Mouse (Mus musculus): Measurements from ENCODE around the gene Slu7. TPM values are rescaled to one million over a fixed set of nuclear protein-coding genes. Genes with fewer than 3 reads are reported as not detected.

The Slu7 gene
- polyA plus RNA-seq, 1 experiment: 7.3 TPM

GRCm38 (mm10) chr11:43395073-43395948 is 38.2 kb upstream of the Slu7 start:
- Histone ChIP-seq H3K4me3 (replicated peaks) (no peak overlapping the region), H3K27me3 (replicated peaks) (no peaks in the 10 kb centered on the region), H3K36me3 (replicated peaks; ENCODE audit: low read length) (no peaks in the 10 kb centered on the region), H3K4me1 (peaks cover 19% of the 10 kb centered on the region), H3K9me3 (no peaks in the 10 kb centered on the region)
- no peak for TF ChIP-seq FLI1 (IDR thresholded peaks at IDR 0.05; ENCODE audit: low read length)
- no peak for TF ChIP-seq GATA1 (IDR thresholded peaks at IDR 0.05; ENCODE audit: borderline replicate concordance, low read length)

- peaks cover 19% of the 10 kb centered on the region for H3K4me1 ChIP-seq
- no peak for TF ChIP-seq FLI1 (IDR thresholded peaks at IDR 0.05; ENCODE audit: low read length)
- no peak for TF ChIP-seq GATA1 (IDR thresholded peaks at IDR 0.05; ENCODE audit: borderline replicate concordance, low read length)
- H3K4me3 ChIP-seq (replicated peaks): no peak overlapping the region
- H3K9me3 ChIP-seq: no peaks in the 10 kb centered on the region
- H3K27me3 ChIP-seq (replicated peaks): no peaks in the 10 kb centered on the region
- no peaks in the 10 kb centered on the region for H3K36me3 ChIP-seq (replicated peaks; ENCODE audit: low read length)
These were observed 37.3 kb upstream of the Slu7 start for GRCm38 (mm10) chr11:43396246-43396645.

GRCm38 (mm10) chr11:43396672-43397071 is 36.9 kb upstream of the Slu7 start:
- H3K4me1 ChIP-seq: peaks cover 19% of the 10 kb centered on the region
- TF ChIP-seq GATA1 (IDR thresholded peaks at IDR 0.05; ENCODE audit: borderline replicate concordance, low read length) (no peak), FLI1 (IDR thresholded peaks at IDR 0.05; ENCODE audit: low read length) (no peak)
- no peaks in the 10 kb centered on the region for H3K36me3 ChIP-seq (replicated peaks; ENCODE audit: low read length)
- no peaks in the 10 kb centered on the region for H3K9me3 ChIP-seq
- H3K4me3 ChIP-seq (replicated peaks): no peak overlapping the region
- no peaks in the 10 kb centered on the region for H3K27me3 ChIP-seq (replicated peaks)

GRCm38 (mm10) chr11:43399297-43399696 is 34.2 kb upstream of the Slu7 start:
- Histone ChIP-seq H3K9me3 (no peaks in the 10 kb centered on the region), H3K4me1 (peaks cover 28% of the 10 kb centered on the region), H3K4me3 (replicated peaks) (no peak overlapping the region), H3K36me3 (replicated peaks; ENCODE audit: low read length) (no peaks in the 10 kb centered on the region), H3K27me3 (replicated peaks) (no peaks in the 10 kb centered on the region)
- TF ChIP-seq GATA1 (IDR thresholded peaks at IDR 0.05; ENCODE audit: borderline replicate concordance, low read length) (no peak), FLI1 (IDR thresholded peaks at IDR 0.05; ENCODE audit: low read length) (no peak)

DNA sequence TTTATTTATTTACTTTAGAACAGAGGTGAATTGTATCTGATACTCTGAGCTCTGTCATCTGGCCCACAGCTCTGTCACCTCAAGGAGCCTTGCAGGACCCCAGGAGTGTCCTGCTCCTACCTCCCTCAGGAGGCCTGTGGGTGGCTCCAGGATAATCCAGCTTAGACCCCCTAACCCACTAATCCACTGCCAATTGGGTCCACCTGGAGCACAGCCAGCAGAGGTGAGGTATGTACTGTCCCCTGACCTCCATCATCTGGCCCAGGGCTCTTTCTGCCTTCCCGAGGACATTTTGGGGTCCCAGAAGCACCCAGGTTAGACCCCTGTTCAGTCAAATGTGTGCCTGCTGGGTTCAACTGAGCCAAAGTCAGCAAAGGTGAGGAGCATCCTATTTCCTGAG is 33.4 kb upstream of the Slu7 start:
- peaks cover 4% of the 10 kb centered on the region for H3K9me3 ChIP-seq
- TF ChIP-seq FLI1 (IDR thresholded peaks at IDR 0.05; ENCODE audit: low read length) (no peak), GATA1 (IDR thresholded peaks at IDR 0.05; ENCODE audit: borderline replicate concordance, low read length) (no peak)
- no peaks in the 10 kb centered on the region for H3K27me3 ChIP-seq (replicated peaks)
- no peak overlapping the region for H3K4me3 ChIP-seq (replicated peaks)
- H3K36me3 ChIP-seq (replicated peaks; ENCODE audit: low read length): no peaks in the 10 kb centered on the region
- H3K4me1 ChIP-seq: peaks cover 29% of the 10 kb centered on the region

- TF ChIP-seq FLI1 (IDR thresholded peaks at IDR 0.05; ENCODE audit: low read length) (no peak), GATA1 (IDR thresholded peaks at IDR 0.05; ENCODE audit: borderline replicate concordance, low read length) (no peak)
- Histone ChIP-seq H3K4me1 (peaks cover 13% of the 10 kb centered on the region), H3K27me3 (replicated peaks) (no peaks in the 10 kb centered on the region), H3K9me3 (peaks cover 4% of the 10 kb centered on the region), H3K4me3 (replicated peaks) (no peak overlapping the region), H3K36me3 (replicated peaks; ENCODE audit: low read length) (no peaks in the 10 kb centered on the region)
These were observed 29.3 kb upstream of the Slu7 start for GRCm38 (mm10) chr11:43404150-43404807.

DNA sequence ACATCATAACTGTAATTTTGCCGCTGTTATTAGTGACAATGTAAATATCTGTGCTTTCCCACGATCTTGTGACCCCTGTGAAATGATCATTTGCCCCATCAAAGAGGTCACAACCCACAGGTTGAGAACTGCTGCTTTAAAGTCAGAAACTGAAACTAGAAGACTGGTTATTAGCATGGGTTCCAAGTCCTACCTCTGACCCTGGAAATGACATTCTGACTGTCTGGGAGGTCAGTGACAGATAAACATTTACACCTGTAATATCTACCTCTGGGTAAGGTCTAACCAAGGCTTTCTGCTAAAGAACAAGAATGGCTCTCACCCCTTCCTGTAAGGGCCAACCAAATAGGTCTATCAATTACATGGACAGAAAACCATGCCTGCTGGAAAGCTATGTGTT is 24.7 kb upstream of the Slu7 start:
- no peak for TF ChIP-seq FLI1 (IDR thresholded peaks at IDR 0.05; ENCODE audit: low read length)
- no peak for TF ChIP-seq GATA1 (IDR thresholded peaks at IDR 0.05; ENCODE audit: borderline replicate concordance, low read length)
- peaks cover 29% of the 10 kb centered on the region for H3K4me1 ChIP-seq
- no peaks in the 10 kb centered on the region for H3K36me3 ChIP-seq (replicated peaks; ENCODE audit: low read length)
- H3K9me3 ChIP-seq: peaks cover 4% of the 10 kb centered on the region
- no peak overlapping the region for H3K4me3 ChIP-seq (replicated peaks)
- H3K27me3 ChIP-seq (replicated peaks): no peaks in the 10 kb centered on the region

GRCm38 (mm10) chr11:43410291-43410690 is 23.3 kb upstream of the Slu7 start:
- peaks cover 21% of the 10 kb centered on the region for H3K4me1 ChIP-seq
- H3K4me3 ChIP-seq (replicated peaks): no peak overlapping the region
- TF ChIP-seq GATA1 (IDR thresholded peaks at IDR 0.05; ENCODE audit: borderline replicate concordance, low read length): no peak
- no peak for TF ChIP-seq FLI1 (IDR thresholded peaks at IDR 0.05; ENCODE audit: low read length)
- no peaks in the 10 kb centered on the region for H3K36me3 ChIP-seq (replicated peaks; ENCODE audit: low read length)
- no peaks in the 10 kb centered on the region for H3K9me3 ChIP-seq
- no peaks in the 10 kb centered on the region for H3K27me3 ChIP-seq (replicated peaks)

DNA sequence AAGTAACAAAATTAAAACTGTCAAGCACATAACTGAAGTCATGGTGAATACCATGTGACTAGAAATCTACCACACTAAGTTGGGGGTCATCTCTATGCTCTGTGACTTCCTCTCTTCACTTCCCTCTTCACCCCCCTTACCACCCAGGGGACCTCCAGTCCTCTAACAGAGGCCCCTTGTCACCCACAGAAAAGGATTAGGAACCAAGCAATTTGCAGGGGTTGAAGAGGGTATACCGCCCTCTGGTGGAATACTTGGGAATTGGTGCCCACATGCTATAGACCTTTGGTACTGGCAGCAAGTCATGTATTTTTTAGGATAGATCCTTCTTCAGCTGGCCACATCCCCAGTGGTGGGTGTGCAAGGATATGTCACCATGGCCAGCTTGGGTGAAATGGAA is 22.1 kb upstream of the Slu7 start:
- H3K4me1 ChIP-seq: peaks cover 21% of the 10 kb centered on the region
- no peak overlapping the region for H3K4me3 ChIP-seq (replicated peaks)
- no peaks in the 10 kb centered on the region for H3K27me3 ChIP-seq (replicated peaks)
- no peak for TF ChIP-seq FLI1 (IDR thresholded peaks at IDR 0.05; ENCODE audit: low read length)
- TF ChIP-seq GATA1 (IDR thresholded peaks at IDR 0.05; ENCODE audit: borderline replicate concordance, low read length): no peak
- no peaks in the 10 kb centered on the region for H3K9me3 ChIP-seq
- H3K36me3 ChIP-seq (replicated peaks; ENCODE audit: low read length): peaks cover 3% of the 10 kb centered on the region

All from megakaryocyte, embryonic 14.5 days (primary cell).